Mouse (Mus musculus) left cerebral cortex, adult 11 months (tissue): Measurements from ENCODE around the gene Otor.

Experiments
- DNase-seq: peaks from one replicate; pipeline ENCODE4 v3.0.0; 2022; ENCODE audit warnings: low spot score

Otor gene

DNA sequence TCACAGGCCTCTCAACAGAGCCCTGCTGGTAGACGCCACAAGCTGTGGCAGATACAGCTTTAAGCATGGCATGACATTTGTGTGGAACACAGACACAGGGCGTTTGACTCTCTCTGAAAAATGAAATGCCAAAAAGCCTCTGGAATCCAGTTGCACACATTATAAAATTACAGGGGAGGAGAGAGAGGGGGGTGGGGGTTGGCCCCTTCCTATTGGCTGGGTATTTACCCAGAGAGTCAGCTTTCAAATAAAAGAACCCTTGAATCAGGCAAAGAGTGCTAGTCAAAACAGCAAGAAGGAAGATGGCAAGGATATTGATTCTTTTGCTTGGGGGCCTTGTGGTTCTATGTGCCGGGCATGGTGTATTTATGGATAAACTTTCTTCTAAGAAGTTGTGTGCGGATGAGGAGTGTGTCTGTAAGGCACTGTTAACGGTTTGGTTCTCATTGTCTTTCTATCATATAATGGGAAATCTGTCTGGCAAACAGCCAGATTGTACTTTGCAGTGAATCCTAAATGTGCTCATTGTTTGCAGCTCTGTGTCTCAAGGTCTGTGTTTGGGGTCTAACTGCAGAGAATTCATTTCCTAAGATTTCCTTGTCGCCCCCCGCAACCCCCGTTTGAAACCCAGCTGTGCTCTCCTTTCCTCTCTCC is at the start of gene Otor:
TSS of gene Otor (plus strand) at position 276 of the 654 bp plus-strand sequence.
- no peak for DNase-seq

DNA sequence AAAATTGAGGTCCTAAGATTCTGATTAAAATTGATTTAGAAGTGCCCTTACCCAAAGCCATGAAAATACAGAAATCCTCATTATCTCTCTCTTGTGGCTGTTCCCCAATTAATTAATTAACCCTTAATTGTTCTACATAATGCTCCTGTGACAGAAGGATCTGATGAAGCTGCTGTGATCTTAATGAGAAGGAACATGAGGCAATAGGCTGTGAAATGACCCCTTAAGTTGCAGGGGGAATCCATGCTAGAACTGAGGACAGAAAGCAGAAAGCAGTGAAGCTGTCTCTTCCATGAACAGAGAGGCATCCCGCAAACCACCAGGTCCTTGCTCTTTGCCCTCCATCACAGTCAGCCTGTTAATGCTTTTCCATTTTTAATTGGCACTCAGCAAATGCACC is 47.0 kb upstream of the Otor start:
- DNase-seq, result no peak

DNA sequence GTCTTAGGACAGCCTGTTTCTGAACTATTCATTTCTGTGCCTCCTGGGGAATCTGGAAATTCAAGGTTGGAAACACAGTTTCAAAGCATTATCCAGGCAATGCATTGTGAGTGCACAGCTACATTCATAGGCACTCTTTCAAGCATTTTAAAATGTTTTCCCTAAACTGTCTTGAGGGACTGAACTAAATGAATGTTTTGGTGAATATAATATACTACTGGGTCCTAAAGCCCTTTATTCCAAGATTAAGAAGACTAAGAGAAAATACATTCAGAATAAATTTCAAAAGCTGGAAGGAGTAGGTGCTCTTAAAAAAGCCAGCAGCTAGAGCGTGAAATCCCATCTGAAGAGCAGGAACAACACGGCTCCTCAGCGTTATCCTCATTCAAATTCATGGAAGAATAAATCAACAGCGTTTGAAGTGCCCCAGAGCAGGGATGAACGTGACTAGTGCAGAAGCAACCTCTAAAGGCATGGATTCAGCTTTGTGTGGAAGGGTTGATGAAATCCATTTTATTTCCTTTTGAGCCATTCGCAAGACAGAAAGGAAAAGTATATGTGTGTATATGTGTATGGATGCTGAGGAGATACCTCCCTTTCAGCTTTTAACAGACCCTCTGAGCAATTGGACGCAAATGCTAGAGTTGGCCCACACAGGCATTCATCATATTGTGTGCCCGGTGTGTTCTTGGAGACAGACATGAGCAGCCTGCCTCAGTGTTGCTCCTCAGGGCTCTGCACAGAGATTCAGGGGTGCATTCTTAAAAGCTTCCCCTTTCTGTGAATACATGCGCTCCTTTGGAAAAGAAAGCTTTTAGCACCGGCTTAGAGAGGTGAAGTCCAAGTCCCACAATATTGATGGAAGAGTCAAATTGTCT is 45.7 kb upstream of the Otor start:
- no peak for DNase-seq

GRCm38 (mm10) chr2:143034350-143035085 is 43.8 kb upstream of the Otor start:
- no peak for DNase-seq

- DNase-seq, result no peak
Observed at GRCm38 (mm10) chr2:143035086-143035593, 43.1 kb upstream of the Otor start.

DNA sequence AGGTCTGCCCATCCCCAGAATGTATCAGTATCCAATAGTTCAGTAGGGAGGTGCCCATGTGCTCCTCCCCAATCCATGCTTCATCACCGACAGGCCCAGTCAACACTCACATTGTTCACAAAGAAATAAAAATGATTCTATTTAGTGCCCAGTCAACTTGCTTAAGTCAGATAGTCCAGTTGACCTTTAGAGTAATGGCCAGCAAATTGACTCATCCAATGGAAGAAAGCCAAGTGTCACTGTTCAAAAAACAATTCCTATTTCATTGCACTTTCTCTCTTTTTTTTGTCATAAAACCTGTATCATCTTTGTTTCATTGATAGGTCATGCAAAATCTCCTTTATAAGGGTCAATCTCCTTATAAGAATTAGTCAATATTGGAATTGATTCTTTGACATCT is 36.7 kb upstream of the Otor start:
- DNase-seq, result no peak

DNA sequence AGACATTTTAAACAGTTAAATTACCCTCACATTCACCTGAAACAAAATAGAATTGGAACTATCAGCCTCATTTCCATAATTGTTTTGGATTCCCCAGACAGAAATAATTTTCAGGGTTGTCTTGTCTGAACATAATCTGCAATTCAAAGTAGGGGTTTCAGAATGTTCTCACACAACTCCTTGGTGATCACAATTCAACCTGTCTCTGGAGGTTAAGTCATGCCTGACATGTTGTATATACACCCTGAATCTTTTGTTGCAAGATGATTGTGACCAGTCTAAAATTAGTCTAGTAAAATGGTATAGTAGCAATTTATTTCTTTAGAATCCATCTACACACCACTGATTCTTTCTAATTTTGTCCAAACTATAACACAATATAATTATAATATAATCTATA is 23.0 kb upstream of the Otor start:
- DNase-seq, result no peak

GRCm38 (mm10) chr2:143056736-143057135 is 21.5 kb upstream of the Otor start:
- peak; percentile 52 for DNase-seq

DNA sequence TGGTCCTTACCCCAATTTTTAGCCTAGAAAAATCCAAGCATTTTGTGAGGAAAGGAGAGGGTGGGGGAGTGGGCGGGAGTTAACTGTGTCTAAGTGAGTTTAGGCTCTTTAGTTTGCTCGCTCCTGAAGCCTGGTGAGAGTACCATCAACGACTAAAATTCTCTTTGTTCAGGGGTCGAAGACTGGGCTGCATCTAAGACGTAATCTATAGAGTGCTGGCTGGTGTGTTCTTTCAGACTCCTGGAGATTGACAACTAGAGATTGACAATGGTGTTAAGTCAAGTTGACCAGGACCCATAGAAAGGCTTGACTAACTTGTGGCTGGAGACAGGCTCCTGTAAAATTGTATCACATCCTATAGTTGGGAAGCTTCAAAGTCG is 15.9 kb upstream of the Otor start:
- DNase-seq, result no peak

- DNase-seq, result peak; percentile 68
Observed at GRCm38 (mm10) chr2:143062812-143063792, 15.2 kb upstream of the Otor start, which contains the start of gene Snrpb2. Gene Snrpb2, plus strand, starts transcription at chr2:143063039.

- no peak for DNase-seq
Observed at GRCm38 (mm10) chr2:143065914-143066313, 12.4 kb upstream of the Otor start.

DNA sequence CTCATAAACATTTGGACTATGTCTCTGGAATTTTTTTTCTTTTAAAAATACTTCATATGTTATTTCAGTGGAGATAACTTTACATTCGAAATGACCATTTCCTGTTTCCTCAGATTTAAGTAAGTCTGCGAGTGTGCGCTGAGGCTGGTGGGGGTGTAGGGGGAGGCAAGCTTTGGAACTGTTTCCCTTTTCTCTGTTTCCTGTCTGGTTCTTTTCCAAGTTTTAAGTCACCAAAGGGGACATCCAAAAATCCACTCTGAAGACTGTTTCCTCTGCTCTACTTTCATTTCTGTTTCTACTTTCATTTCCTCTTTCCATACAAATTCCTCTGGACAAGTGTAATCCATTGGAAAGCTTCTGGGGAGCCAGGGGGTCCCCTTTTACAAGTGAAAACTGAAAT is 3.4 kb downstream of the Otor start:
- no peak for DNase-seq

GRCm38 (mm10) chr2:143084852-143085397 is 6.7 kb downstream of the Otor start:
- no peak for DNase-seq

DNA sequence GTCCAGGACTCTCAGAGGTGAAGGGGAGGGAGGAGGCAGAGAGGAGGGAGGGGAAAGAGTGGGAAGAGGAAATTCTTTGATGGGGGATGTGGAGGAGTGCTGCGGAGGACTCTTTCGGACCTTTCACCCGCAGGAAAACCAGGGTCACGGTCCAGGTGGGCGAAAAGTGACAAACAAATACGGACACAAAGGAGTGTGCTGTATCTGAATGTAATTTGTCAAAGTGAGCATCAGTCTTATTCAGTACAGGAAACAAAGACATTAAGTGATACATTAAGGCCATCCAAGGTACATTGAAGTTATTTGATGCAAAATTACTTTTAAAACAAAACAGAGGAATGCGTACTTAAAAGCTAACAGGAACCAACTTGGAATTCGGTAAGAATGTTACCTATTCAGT is 11.6 kb downstream of the Otor start:
- DNase-seq, result no peak

DNA sequence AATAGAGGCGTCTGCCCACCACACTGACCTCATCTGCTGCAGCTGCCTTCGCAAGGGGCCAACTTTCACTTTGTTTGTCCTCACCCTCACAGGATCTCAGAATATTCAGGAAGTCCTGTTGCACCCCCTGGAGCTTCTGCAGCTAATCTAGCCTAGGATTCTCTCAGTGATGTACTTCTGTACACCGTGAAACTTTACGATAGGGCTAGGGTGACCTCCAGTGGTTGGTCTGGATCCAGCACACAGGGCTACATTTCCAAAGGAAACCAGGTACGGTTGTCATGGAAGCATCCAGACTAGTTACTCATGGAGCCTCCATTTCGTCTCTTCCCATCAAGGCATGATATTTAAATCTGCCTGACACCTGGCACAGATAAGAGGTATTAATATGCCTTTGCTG is 15.5 kb downstream of the Otor start:
- DNase-seq, result peak; percentile 67

DNA sequence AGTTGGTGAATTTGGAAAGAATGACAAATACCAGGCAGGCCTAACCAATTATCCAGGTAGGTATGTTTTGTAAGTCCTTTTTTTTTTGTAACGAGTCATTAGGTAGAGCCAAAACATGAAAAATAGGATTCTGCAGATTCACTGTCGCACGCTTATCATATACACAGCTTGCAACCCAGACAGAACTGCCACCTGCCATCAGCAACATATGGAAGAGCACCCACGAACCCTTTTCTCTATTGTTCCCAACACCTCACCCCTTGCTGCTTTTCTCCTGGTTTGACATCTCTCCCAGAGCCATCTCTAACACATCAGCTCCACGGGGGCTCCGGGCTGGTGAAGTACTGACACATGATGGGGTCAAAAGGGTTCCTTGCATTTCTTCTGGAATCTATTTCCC is 16.5 kb downstream of the Otor start:
- DNase-seq, result no peak

GRCm38 (mm10) chr2:143097170-143097569 is 18.9 kb downstream of the Otor start:
- no peak for DNase-seq

GRCm38 (mm10) chr2:143113859-143114258 is 35.6 kb downstream of the Otor start:
- no peak for DNase-seq

DNA sequence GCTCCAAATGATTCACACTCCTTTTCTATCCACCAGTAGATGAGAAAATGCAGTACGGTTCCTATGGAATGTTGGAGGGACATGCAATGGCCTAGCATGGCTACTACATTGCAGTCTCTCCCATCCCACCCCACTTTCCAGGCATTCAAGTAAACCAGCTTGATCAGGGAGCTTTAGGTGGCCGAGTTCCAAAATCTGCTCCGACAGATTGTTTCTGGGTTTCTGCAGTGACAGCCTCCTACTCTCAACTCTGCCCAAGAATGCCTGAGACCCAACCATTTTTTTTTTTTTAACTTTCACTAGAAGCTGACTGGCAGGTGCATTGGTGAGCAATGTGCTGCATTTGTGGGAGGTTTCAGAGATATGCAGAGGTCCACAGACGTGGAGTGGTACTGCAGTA is 36.4 kb downstream of the Otor start:
- no peak for DNase-seq

GRCm38 (mm10) chr2:143117453-143117852 is 39.2 kb downstream of the Otor start:
- DNase-seq, result no peak

DNA sequence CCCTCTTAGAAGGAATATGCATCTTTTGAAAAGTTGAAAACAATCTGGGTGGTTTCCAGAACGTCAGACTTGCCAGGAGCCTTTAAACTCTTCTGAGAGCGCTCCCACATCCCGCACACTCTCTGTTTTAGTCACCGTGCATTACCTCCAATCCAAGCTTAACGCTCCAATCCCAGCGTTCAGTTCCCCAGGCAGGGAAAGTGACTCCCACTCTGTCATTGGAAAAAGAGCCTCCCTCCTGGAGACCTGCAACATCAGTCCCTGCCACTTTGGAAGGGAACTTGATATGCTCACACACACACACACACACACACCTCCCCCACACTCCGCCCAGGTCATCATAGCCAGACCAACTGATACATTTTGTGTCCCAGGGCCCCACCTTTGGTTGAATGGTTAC is 39.9 kb downstream of the Otor start:
- DNase-seq, result no peak
